Mouse (Mus musculus) gastrocnemius, adult 2 months (tissue): ENCODE data around the gene Asb16. TPM values are rescaled to one million over a fixed set of nuclear protein-coding genes. Genes with fewer than 3 reads are reported as not detected.

Source experiments
- DNase-seq: peaks from one replicate; pipeline ENCODE4 v3.0.0; 2022
- H3K27ac ChIP-seq: fragments of 200-600 bp; 2 replicates; pipeline ENCODE4 v1.8.1; 2022; ENCODE audit warnings: mild to moderate bottlenecking
- H3K4me3 ChIP-seq: fragments of 200-600 bp; 2 replicates; pipeline ENCODE4 v1.8.1; 2022; ENCODE audit warnings: mild to moderate bottlenecking, moderate library complexity
- CTCF ChIP-seq: fragments of 200-600 bp; IDR thresholded peaks from 2 replicates; pipeline ENCODE4 v1.8.1; 2022; ENCODE audit warnings: antibody characterized with exemption, mild to moderate bottlenecking, moderate library complexity
- intact Hi-C: fragments of 180-260 bp; cut with DNase I; formaldehyde crosslinking; loops from one replicate; pipeline ENCODE4 v1.15.1; 2025
- total RNA-seq, 2 experiments: library from RNA; stranded (reverse); gene quantifications; 2 replicates each; pipeline ENCODE4 v1.2.3; 2021

Gene Asb16
- total RNA-seq, 2 experiments from 2014 or later: 78.2 to 80.4 TPM

DNA sequence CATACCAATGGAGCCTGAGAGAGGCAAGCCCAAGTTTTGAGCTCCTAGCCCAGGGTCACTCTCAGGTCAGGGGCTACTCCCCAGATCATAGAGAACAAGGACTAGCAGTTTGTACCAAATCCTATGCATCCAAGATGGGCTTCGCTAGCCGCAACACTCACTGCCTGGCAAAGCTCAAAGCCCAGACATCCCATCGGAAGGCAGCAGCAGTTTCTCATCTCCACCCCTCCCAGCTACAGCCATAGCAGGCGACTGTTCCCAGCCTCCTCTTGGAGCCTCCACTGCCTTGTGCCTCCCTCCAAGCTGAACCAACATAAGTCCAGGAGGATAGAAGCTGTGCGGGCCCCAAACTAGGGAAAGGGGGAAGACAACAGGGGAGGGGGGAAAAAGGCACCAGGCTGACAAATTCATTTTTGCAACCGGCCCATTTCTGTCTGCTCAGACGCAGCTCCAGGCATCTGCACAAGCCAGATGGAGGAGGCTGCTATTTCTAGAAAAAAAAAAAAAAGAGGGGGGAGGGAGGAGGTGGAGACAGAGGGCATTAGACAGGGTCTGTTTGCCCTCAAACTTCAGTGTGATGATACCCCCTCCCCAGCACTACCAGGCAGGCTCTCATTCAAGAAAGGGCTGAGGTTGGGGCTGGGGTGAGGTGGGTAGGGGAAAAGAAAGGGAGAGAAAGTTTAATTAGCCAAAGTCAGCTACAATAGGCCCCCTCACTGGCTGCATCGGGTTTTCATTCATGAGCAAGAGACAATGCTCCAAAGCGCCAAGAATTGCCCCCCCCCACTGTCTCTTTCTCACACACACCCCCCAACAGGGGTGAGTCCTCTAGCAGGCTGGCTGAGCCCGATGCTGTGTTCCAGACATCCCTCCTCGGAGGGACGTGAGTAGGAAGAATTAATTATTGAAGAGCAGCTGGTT is 41.0 kb upstream of the Asb16 start:
- Histone ChIP-seq H3K4me3 (peak overlapping the region; percentile 95), H3K27ac (peak overlapping the region; percentile 76)
- TF ChIP-seq CTCF: no peak
- DNase-seq: peak; percentile 19
- intact Hi-C loops: no loop called here

DNA sequence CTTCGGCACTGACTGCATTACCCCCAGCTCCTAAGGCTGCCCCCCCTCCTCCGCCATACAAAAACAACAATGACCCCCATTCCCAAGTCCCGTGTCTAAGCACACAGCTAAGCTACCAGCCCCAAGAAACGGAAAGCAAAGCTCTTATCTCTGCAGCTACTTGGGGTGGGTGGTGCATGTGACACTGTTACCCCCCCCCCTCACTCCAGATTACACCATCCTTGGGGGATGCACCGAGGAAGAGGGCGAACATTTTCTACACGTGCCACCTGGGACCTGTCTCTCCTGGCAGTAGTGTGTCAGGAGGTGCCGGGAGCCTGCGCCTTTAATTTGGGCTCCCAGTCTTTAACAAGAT is 40.4 kb upstream of the Asb16 start:
- intact Hi-C loops: no loop called here
- Histone ChIP-seq H3K4me3 (peak overlapping the region; percentile 95), H3K27ac (peak overlapping the region; percentile 97)
- no peak for DNase-seq
- no peak for TF ChIP-seq CTCF

DNA sequence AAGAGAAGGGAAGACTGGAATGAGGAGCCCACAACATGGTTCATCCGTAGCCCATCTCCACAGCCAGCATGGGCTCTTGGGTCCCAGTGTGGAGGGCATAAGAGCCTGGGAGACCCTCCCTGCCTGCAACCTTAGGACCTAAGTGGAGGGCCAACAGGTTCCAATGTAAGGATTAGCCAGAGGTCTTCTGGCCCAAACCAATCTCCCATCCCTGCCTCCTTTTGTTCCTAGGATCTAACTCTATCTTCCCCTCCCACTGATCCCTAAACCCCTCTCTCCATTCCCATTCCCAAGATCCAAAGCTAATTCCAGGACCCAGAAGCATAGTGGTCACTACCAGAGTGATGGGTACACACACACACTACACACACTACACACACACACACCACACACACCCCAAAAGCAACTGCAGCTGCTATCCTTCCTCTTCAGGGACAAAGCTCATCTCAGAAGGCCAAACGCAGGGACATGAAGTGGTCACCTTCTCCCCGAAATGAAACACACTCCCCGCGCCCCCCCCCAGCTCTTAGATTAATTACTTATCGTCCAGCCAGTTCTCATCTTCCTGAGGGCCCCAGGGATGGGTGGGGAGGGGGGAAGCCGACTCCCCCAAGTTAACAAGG is 39.8 kb upstream of the Asb16 start:
- peak overlapping the region; percentile 95 for H3K4me3 ChIP-seq
- intact Hi-C loops: no loop called here
- DNase-seq: no peak
- TF ChIP-seq CTCF: no peak
- H3K27ac ChIP-seq: peak overlapping the region; percentile 97

DNA sequence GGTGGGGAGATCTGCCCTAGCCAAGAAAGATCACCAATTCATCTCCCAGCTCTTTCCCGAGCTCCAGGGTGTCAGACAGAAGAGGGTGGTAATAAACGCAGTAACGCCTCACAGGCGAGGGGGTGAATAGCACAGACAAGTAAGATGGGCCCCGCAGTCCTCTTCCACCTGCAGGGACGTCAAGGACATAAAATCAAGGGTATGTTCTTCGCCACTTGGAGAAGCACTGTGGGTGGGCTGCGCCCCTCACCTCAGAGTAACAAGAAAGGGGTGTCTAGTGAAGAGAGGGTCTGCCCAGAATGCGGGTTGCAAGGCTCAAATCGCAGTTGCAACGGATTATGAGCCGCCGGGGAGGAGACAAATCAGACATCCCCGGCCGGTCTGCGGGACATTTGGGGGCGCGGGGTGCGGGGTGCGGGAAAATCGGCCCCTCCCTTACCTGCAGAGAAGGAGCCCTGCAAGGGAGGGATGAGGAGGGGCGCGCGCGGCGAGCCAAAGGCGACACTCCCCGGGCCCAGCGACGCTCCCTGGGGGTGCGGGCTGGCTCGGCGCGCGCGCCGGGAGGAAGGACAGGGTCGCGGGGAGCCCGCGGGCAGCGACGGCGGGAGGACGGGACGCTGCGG is 39.1 kb upstream of the Asb16 start:
- no peak for TF ChIP-seq CTCF
- H3K27ac ChIP-seq: peak overlapping the region; percentile 97
- peak; percentile 57 for DNase-seq
- H3K4me3 ChIP-seq: peak overlapping the region; percentile 95
- intact Hi-C loops: no loop called here

DNA sequence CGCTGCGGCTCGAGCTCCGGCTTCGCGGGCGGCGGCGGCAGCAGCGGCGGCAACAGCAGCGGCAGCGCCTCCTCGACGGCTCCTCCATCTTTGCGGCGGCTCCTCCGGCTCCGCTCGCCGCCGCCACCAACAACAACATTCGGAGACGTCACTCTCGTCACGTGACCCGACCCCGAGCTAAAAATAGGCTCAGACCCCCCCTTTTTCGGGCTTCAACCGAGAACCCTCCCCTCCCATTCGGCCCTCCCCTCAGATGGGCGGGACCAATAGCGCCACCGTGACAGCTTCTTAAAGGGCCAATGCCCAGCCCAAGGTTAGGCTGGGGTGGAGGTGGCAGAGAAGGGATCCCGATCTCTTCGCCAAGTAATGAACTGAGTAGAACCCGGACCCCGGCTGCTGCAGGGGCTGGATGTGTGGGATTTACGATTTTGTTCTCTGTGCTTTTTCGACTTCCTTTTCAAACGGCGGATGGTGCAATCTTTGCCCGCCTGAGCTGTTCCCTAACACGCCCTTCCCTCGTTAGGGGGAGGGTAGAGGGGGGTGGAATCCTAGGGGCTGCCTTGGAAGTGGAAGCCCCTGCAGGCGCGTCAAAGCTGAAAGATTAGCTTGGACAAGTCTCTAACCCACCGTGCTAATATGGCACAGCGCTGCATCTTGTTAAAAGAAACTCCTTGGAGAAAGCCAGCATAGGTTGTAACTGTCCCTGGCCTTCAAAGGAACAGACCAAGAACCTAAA is 38.4 kb upstream of the Asb16 start, which contains the start of gene Hdac5:
TSS of gene Hdac5 (minus strand) at position 161 of the 736 bp plus-strand sequence.
- Histone ChIP-seq H3K4me3 (peak within 1 kb of the TSS; percentile 95), H3K27ac (peak within 1 kb of the TSS; percentile 97)
- intact Hi-C loops: loop anchor here (1.0 kb wide), 1 partner anchor 18 kb away; the partner anchor contains the start of gene BC030867
- peak; percentile 99 for DNase-seq
- peak; percentile 11; the same call in 1 of the 2 replicates for TF ChIP-seq CTCF

DNA sequence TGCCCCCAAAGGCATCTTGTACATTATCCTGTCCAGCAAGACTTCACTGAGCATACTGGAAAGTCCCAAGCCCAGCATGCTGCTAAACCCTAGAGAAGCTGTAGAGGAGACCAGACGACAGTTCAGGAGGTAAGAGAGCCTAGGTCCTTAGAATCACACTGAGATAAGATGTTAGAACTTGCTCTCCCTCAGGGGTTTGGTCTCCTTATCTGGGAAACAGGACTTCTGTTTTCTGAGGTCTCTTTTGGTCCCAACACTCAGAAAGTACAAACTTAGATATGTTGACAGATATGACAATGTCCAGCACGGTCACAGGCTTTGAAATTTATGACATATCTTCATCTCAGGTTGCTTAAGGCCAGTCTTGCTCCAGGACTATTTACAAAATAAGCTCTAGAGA is 32.5 kb upstream of the Asb16 start:
- no peak for TF ChIP-seq CTCF
- no peak overlapping the region for H3K27ac ChIP-seq
- no peak overlapping the region for H3K4me3 ChIP-seq
- no peak for DNase-seq
- intact Hi-C loops: no loop called here

DNA sequence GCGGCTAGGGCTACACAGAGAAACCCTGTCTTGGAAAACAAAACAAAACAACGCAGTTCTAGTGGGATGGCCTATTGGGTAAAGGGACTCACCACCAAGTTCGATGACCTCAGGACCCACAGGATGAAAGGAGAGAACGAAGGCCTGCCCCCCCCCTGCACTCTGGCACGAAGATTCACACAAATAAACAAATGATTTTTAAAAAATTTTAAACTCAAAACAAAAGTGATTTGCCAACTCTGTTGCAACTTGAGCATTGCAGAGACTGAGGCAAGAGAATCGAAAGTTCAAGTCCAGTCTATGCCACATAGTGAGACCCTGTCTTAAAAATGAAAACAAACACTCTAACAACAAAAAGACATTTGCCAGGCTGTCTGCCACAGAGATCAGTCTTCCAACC is 27.9 kb upstream of the Asb16 start:
- Histone ChIP-seq H3K4me3 (no peak overlapping the region), H3K27ac (no peak overlapping the region)
- DNase-seq: no peak
- TF ChIP-seq CTCF: no peak
- intact Hi-C loops: no loop called here

DNA sequence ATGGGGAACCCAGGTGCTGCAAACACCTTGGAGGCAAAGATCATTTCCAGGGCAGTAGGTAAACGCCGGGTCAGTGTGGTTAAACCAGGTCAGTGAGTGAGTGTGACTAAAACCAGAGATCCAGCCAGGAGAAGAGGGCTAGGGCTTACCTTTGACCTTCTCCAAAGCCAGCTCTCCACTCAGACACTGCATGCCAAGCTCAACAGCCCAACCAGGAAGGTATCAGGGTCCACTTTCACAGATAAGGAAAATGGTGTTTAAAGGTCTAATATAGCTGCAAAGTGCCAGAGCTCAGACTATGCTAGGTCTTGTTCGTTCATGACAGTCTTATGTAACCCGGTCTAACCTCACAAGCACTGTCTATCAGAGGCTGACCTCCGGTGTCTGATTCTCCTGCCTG is 27.3 kb upstream of the Asb16 start:
- TF ChIP-seq CTCF: no peak
- no peak overlapping the region for H3K27ac ChIP-seq
- H3K4me3 ChIP-seq: no peak overlapping the region
- no peak for DNase-seq
- intact Hi-C loops: no loop called here

DNA sequence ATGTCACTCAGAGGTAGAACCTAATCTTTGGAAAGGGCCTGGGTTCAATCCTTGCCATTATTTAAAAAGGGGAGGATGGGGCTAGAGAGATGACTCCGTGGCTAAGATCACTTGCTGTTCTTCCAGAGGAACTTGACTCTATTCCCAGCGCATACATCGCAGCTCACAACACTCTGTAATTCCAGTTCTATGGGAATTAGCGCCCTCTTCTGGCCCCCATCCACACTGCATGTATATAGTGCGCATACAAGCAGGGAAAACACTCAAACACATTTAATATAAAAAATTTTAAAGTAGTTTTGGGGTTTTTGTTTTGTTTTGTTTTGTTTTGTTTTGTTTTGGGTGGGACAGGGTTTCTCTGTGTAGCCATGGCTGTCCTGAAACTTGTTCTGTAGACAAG is 26.7 kb upstream of the Asb16 start:
- Histone ChIP-seq H3K27ac (no peak overlapping the region), H3K4me3 (no peak overlapping the region)
- DNase-seq: no peak
- intact Hi-C loops: no loop called here
- peak; percentile 19; the same call in 1 of the 2 replicates for TF ChIP-seq CTCF

DNA sequence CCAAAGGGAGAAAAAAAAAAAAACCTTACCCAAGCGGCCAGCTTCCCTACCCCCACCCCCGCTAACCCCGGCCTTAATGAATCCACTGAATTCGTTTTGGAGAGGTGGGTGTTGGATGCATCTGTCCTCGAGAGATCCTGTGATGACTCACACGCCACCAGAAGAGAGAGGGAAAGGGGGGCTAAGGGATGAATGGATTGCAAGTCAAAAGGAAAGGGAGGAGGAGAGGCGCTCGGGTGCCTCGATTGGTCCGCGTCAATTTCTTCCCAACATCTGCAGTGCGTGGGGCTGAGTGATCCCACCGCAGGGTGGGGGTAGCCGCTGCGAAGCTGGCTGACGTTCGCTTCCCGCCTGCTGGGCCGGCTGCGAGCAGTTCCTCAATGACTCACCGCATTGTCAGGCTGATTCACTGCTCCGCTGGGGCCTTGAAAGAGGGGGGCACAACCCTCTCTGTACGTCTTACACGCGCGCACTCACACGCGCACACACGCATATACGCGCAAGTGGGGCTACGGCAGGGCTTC is 23.6 kb upstream of the Asb16 start:
- intact Hi-C loops: no loop called here
- no peak for TF ChIP-seq CTCF
- peak overlapping the region; percentile 46; the same call in 1 of the 2 replicates for H3K27ac ChIP-seq
- peak; percentile 69 for DNase-seq
- peak overlapping the region; percentile 65 for H3K4me3 ChIP-seq

DNA sequence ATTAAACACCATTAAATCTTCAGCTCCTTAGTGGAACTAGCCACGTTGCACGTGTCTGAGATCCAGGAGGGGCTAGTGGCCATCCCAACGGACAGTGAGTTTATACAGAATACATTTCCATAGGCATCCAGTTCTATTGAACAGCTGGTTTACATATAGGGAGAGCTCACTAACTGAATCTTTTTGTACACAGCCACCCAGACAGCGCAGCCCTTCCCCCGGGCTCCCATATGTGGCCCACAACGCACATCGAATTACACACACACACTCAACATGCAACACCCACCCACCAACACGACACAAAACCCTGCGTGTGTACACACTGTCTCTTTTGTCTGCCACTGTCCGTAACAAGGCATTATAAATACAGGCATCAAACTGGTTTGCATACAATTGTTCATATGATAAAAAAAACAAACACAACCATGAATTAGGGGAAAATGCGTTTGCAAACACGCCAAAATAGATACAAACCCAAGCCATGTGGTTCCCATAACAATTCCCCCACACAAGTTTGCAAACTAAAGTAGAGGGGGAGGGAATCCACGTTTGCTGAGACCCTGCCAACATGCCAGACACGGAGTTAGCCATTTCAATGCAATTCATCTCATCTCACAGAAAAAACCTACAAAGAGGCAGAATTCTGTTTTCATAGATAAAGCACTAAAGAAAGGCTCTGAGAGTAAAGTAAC is 22.8 kb upstream of the Asb16 start:
- intact Hi-C loops: no loop called here
- Histone ChIP-seq H3K4me3 (peak overlapping the region; percentile 65), H3K27ac (no peak overlapping the region)
- no peak for TF ChIP-seq CTCF
- no peak for DNase-seq

DNA sequence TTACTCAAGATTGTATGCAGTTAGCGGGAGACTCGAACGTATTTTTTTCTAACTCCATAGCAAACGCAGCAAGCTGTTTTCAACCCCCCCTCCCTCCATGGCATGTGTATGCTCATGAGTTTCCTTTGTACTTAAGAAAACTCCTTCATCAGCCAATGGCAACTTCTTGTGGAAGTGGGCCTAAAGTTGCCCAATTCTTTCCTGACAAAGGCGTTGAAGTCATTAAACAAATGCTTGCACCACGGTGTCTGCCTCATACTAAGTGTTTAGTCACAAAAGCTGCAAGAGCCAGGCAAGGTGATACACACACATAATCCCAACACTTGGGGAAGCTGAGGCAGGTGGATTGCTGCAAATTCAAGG is 22.3 kb upstream of the Asb16 start:
- TF ChIP-seq CTCF: no peak
- intact Hi-C loops: no loop called here
- Histone ChIP-seq H3K4me3 (no peak overlapping the region), H3K27ac (no peak overlapping the region)
- no peak for DNase-seq
